Mouse (Mus musculus): ENCODE results near the gene Gm28308. TPM values are rescaled to one million over a fixed set of nuclear protein-coding genes. Genes with fewer than 3 reads are reported as not detected.

Gene Gm28308
- total and polyA plus RNA-seq, 3 experiments = not detected

- no peaks in the 10 kb centered on the region for H3K27me3 ChIP-seq (replicated peaks)
- dilution Hi-C loops (cut with MboI; ENCODE audit: extremely low pct_ligation_motif_present, extremely low pct_unique_long_range_greater_than_20kb, low sequenced_read_pairs) = no loop called here
- peaks cover 7% of the 10 kb centered on the region; the same call in 1 of the 2 replicates for H3K79me2 ChIP-seq (replicated peaks; ENCODE audit: control insufficient read depth, extremely low read depth, insufficient read depth, poor library complexity, severe bottlenecking)
- peak overlapping the region; percentile 39 for H3K27ac ChIP-seq (ENCODE audit: insufficient read depth, low read depth)
- H3K4me3 ChIP-seq (replicated peaks in 1 of 3; ENCODE audit: low read depth in 2 of 3, low read length in 2 of 3, poor library complexity in 1 of 3) = peak overlapping the region; percentile 83 to 92 (median 88)
- peaks cover 2 to 17% of the 10 kb centered on the region in 2 experiments; a peak in 3 of 4 replicates for H3K4me1 ChIP-seq (ENCODE audit: control insufficient read depth in 1 of 2, insufficient read depth in 2 of 2)
- H3K9me3 ChIP-seq (replicated peaks; ENCODE audit: low read length) = no peaks in the 10 kb centered on the region
- H3K36me3 ChIP-seq (replicated peaks in 1 of 2; ENCODE audit: control insufficient read depth in 1 of 2, insufficient read depth in 1 of 2, low read length in 1 of 2) = peaks cover 6 to 33% of the 10 kb centered on the region in 2 experiments
- peak overlapping the region; percentile 96 for H3K9ac ChIP-seq (ENCODE audit: insufficient read depth, low read depth)
- no peak for TF ChIP-seq NELFE (IDR thresholded peaks at IDR 0.05; ENCODE audit: low read depth, low read length)
- no peak for TF ChIP-seq KAT2A (IDR thresholded peaks at IDR 0.05; ENCODE audit: insufficient replicate concordance, low read length)
- peak; percentile 67 for TF ChIP-seq BHLHE40 (IDR thresholded peaks at IDR 0.05; ENCODE audit: low read depth, low read length)
- TF ChIP-seq MAX (IDR thresholded peaks at IDR 0.05; ENCODE audit: low read length) = 0 out of 2 replicates have a peak, but pooled peaks have one; percentile 12
- TF ChIP-seq TCF12 (IDR thresholded peaks at IDR 0.05; ENCODE audit: low read depth, low read length) = peak; percentile 33; the same call in 1 of the 2 replicates
- TF ChIP-seq ZKSCAN1 (IDR thresholded peaks at IDR 0.05; ENCODE audit: borderline replicate concordance, low read depth, low read length) = no peak
- peak; percentile 37; the same call in 1 of the 2 replicates for TF ChIP-seq POLR2A (IDR thresholded peaks at IDR 0.05; ENCODE audit: low read depth, low read length)
- TF ChIP-seq MAZ (IDR thresholded peaks at IDR 0.05; ENCODE audit: low read depth, low read length) = no peak
- no peak for TF ChIP-seq PAX5 (IDR thresholded peaks at IDR 0.05; ENCODE audit: low read length)
- TF ChIP-seq NRF1 (IDR thresholded peaks at IDR 0.05; ENCODE audit: low read depth, low read length) = peak; percentile 59
- TF ChIP-seq MXI1 (IDR thresholded peaks at IDR 0.05; ENCODE audit: low read depth, low read length) = peak; percentile 54; the same call in 1 of the 2 replicates
- peak; percentile 33 for DNase-seq (ENCODE audit: extremely low read depth)
- in situ Hi-C loops (cut with MboI; ENCODE audit: low pct_ligation_motif_present, low pct_unique_long_range_greater_than_20kb, low sequenced_read_pairs) = no loop called here
- H3K4me2 ChIP-seq (ENCODE audit: insufficient read depth, low read depth, poor library complexity, severe bottlenecking) = peak overlapping the region; percentile 95
Observed at GRCm38 (mm10) chr6:52159164-52159761, 53.9 kb downstream of the Gm28308 start.

GRCm38 (mm10) chr6:52158276-52159051 lies 54.7 kb downstream of the Gm28308 start, which contains the start of gene Hoxa1:
TSS of gene Hoxa1 (minus strand) at chr6:52158317.
- Histone ChIP-seq H3K4me2 (ENCODE audit: insufficient read depth, low read depth, poor library complexity, severe bottlenecking) (peak within 1 kb of the TSS; percentile 95), H3K36me3 (replicated peaks in 1 of 2; ENCODE audit: control insufficient read depth in 1 of 2, insufficient read depth in 1 of 2, low read length in 1 of 2) (peaks cover 4 to 25% of the 10 kb centered on the region in 2 experiments), H3K4me3 (replicated peaks in 1 of 3; ENCODE audit: low read depth in 2 of 3, low read length in 2 of 3, poor library complexity in 1 of 3) (peak within 1 kb of the TSS; percentile 83 to 92 (median 88)), H3K9ac (ENCODE audit: insufficient read depth, low read depth) (peak within 1 kb of the TSS; percentile 96), H3K27me3 (replicated peaks) (no peaks in the 10 kb centered on the region), H3K4me1 (ENCODE audit: control insufficient read depth in 1 of 2, insufficient read depth in 2 of 2) (peaks cover 2 to 17% of the 10 kb centered on the region in 2 experiments; a peak in 3 of 4 replicates), H3K79me2 (replicated peaks; ENCODE audit: control insufficient read depth, extremely low read depth, insufficient read depth, poor library complexity, severe bottlenecking) (peaks cover 7% of the 10 kb centered on the region; the same call in 1 of the 2 replicates), H3K9me3 (replicated peaks; ENCODE audit: low read length) (no peaks in the 10 kb centered on the region), H3K27ac (ENCODE audit: insufficient read depth, low read depth) (peak within 1 kb of the TSS; percentile 39; the same call in 1 of the 2 replicates)
- dilution Hi-C loops (cut with MboI; ENCODE audit: extremely low pct_ligation_motif_present, extremely low pct_unique_long_range_greater_than_20kb, low sequenced_read_pairs) (no loop called here), in situ Hi-C loops (cut with MboI; ENCODE audit: low pct_ligation_motif_present, low pct_unique_long_range_greater_than_20kb, low sequenced_read_pairs) (no loop called here)
- peak; percentile 90 for DNase-seq (ENCODE audit: extremely low read depth)
- TF ChIP-seq IRF4 (IDR thresholded peaks at IDR 0.05; ENCODE audit: low read depth, low read length) (no peak), MYC (IDR thresholded peaks at IDR 0.05; ENCODE audit: low read depth, low read length) (no peak), E2F4 (IDR thresholded peaks at IDR 0.05; ENCODE audit: insufficient replicate concordance, low read depth, low read length) (no peak), USF2 (conservative IDR thresholded peaks at IDR 0.05; ENCODE audit: low read depth, low read length) (peak; percentile 90), ELF1 (IDR thresholded peaks at IDR 0.05; ENCODE audit: low read depth, low read length) (0 out of 2 replicates have a peak, but pooled peaks have one; percentile 31), BHLHE40 (IDR thresholded peaks at IDR 0.05; ENCODE audit: low read depth, low read length) (peak; percentile 69), NELFE (IDR thresholded peaks at IDR 0.05; ENCODE audit: low read depth, low read length) (0 out of 2 replicates have a peak, but pooled peaks have one; percentile 34), ETS1 (conservative IDR thresholded peaks at IDR 0.05; ENCODE audit: low read depth, low read length) (no peak), TBP (conservative IDR thresholded peaks at IDR 0.05; ENCODE audit: low read depth, low read length) (peak; percentile 68; the same call in 1 of the 2 replicates), HCFC1 (IDR thresholded peaks at IDR 0.05; ENCODE audit: low read depth, low read length) (0 out of 2 replicates have a peak, but pooled peaks have one; percentile 16), EP300 (IDR thresholded peaks at IDR 0.05; ENCODE audit: low read length) (no peak), POLR2A (IDR thresholded peaks at IDR 0.05; ENCODE audit: low read depth, low read length) (peak; percentile 65), MAFK (IDR thresholded peaks at IDR 0.05; ENCODE audit: insufficient replicate concordance, low read length) (no peak), KAT2A (IDR thresholded peaks at IDR 0.05; ENCODE audit: insufficient replicate concordance, low read length) (no peak), CHD2 (IDR thresholded peaks at IDR 0.05; ENCODE audit: low read length) (no peak), JUN (IDR thresholded peaks at IDR 0.05; ENCODE audit: insufficient read depth, low read depth, low read length) (no peak), RAD21 (IDR thresholded peaks at IDR 0.05; ENCODE audit: low read depth, low read length) (no peak), MAZ (IDR thresholded peaks at IDR 0.05; ENCODE audit: low read depth, low read length) (0 out of 2 replicates have a peak, but pooled peaks have one; percentile 79), RCOR1 (conservative IDR thresholded peaks at IDR 0.05; ENCODE audit: low read depth, low read length) (no peak), GABPA (IDR thresholded peaks at IDR 0.05; ENCODE audit: insufficient replicate concordance, low read depth, low read length) (no peak), ZNF384 (IDR thresholded peaks at IDR 0.05; ENCODE audit: low read depth, low read length) (no peak), SIN3A (IDR thresholded peaks at IDR 0.05; ENCODE audit: low read length) (peak; percentile 43; the same call in 1 of the 2 replicates)
